Mouse (Mus musculus): ENCODE results near the gene Gm17387. TPM values are rescaled to one million over a fixed set of nuclear protein-coding genes. Genes with fewer than 3 reads are reported as not detected.
"Not testable (repeated sequence)": the region's sequence is repeated elsewhere in the genome, so short reads cannot be mapped to it uniquely, and the experiment has no call there.

Gene Gm17387
- polyA plus RNA-seq, 1 experiment: not detected

GRCm38 (mm10) chr7:141026740-141027098 lies 2.2 kb upstream of the Gm17387 start:
- WGBS: 41% methylated on average over 5 of the region's 5 CpGs
- Histone ChIP-seq H3K4me3 (replicated peaks; ENCODE audit: extremely low read depth, low read depth, low read length) (no peak overlapping the region), H3K4me1 (ENCODE audit: control insufficient read depth, insufficient read depth, low read length) (no peaks in the 10 kb centered on the region; the same call in 1 of the 2 replicates)
- DNase-seq: no peak
- TF ChIP-seq CTCF (IDR thresholded peaks at IDR 0.05; ENCODE audit: insufficient read depth, low read length) (no peak), POLR2A (IDR thresholded peaks at IDR 0.05; ENCODE audit: borderline replicate concordance, extremely low read depth, low read depth, low read length) (no peak)

- WGBS: 72% methylated on average over 3 of the region's 3 CpGs
- TF ChIP-seq CTCF (IDR thresholded peaks at IDR 0.05; ENCODE audit: insufficient read depth, low read length): no peak
- TF ChIP-seq POLR2A (IDR thresholded peaks at IDR 0.05; ENCODE audit: borderline replicate concordance, extremely low read depth, low read depth, low read length): no peak
- Histone ChIP-seq H3K4me3 (replicated peaks; ENCODE audit: extremely low read depth, low read depth, low read length) (no peak overlapping the region), H3K4me1 (ENCODE audit: control insufficient read depth, insufficient read depth, low read length) (no peaks in the 10 kb centered on the region; the same call in 1 of the 2 replicates)
- DNase-seq: no peak
These were observed 1.5 kb downstream of the Gm17387 start for GRCm38 (mm10) chr7:141030390-141030789.

GRCm38 (mm10) chr7:141032458-141033167 lies 3.7 kb downstream of the Gm17387 start:
- no peaks in the 10 kb centered on the region for H3K4me1 ChIP-seq (ENCODE audit: control insufficient read depth, insufficient read depth, low read length)
- WGBS: 74% methylated on average over 9 of the region's 9 CpGs
- DNase-seq: no peak
- no peak for TF ChIP-seq CTCF (IDR thresholded peaks at IDR 0.05; ENCODE audit: insufficient read depth, low read length)
- H3K4me3 ChIP-seq (replicated peaks; ENCODE audit: extremely low read depth, low read depth, low read length): no peak overlapping the region

GRCm38 (mm10) chr7:141036624-141037023 lies 7.7 kb downstream of the Gm17387 start:
- 58% methylated on average over 1 of the region's 2 CpGs for WGBS
- not testable (repeated sequence) for H3K4me3 ChIP-seq (replicated peaks; ENCODE audit: extremely low read depth, low read depth, low read length); H3K4me1 ChIP-seq (ENCODE audit: control insufficient read depth, insufficient read depth, low read length); DNase-seq

- 63% methylated on average over 20 of the region's 21 CpGs for WGBS
- Histone ChIP-seq H3K4me1 (ENCODE audit: control insufficient read depth, insufficient read depth, low read length) (peaks cover 7% of the 10 kb centered on the region), H3K4me3 (replicated peaks; ENCODE audit: extremely low read depth, low read depth, low read length) (no peak overlapping the region)
- TF ChIP-seq CTCF (IDR thresholded peaks at IDR 0.05; ENCODE audit: insufficient read depth, low read length) (no peak), POLR2A (IDR thresholded peaks at IDR 0.05; ENCODE audit: borderline replicate concordance, extremely low read depth, low read depth, low read length) (no peak)
- no peak for DNase-seq
These were observed 9.4 kb downstream of the Gm17387 start for GRCm38 (mm10) chr7:141038090-141039032.

- Histone ChIP-seq H3K4me3 (replicated peaks; ENCODE audit: extremely low read depth, low read depth, low read length) (no peak overlapping the region), H3K4me1 (ENCODE audit: control insufficient read depth, insufficient read depth, low read length) (peaks cover 7% of the 10 kb centered on the region)
- WGBS: 93% methylated on average over 4 of the region's 4 CpGs
- DNase-seq: no peak
- TF ChIP-seq POLR2A (IDR thresholded peaks at IDR 0.05; ENCODE audit: borderline replicate concordance, extremely low read depth, low read depth, low read length): no peak
- TF ChIP-seq CTCF (IDR thresholded peaks at IDR 0.05; ENCODE audit: insufficient read depth, low read length): no peak
These were observed 10.6 kb downstream of the Gm17387 start for GRCm38 (mm10) chr7:141039386-141040107.

GRCm38 (mm10) chr7:141040867-141041606 lies 12.1 kb downstream of the Gm17387 start:
- WGBS: 38% methylated on average over 6 of the region's 9 CpGs
- no peak overlapping the region for H3K4me3 ChIP-seq (replicated peaks; ENCODE audit: extremely low read depth, low read depth, low read length)
- DNase-seq: no peak

GRCm38 (mm10) chr7:141041661-141042060 lies 12.7 kb downstream of the Gm17387 start:
- TF ChIP-seq CTCF (IDR thresholded peaks at IDR 0.05; ENCODE audit: insufficient read depth, low read length): no peak
- TF ChIP-seq POLR2A (IDR thresholded peaks at IDR 0.05; ENCODE audit: borderline replicate concordance, extremely low read depth, low read depth, low read length): no peak
- Histone ChIP-seq H3K4me1 (ENCODE audit: control insufficient read depth, insufficient read depth, low read length) (peaks cover 10% of the 10 kb centered on the region), H3K4me3 (replicated peaks; ENCODE audit: extremely low read depth, low read depth, low read length) (no peak overlapping the region)
- peak; percentile 62 for DNase-seq
- WGBS: 6% methylated on average over 5 of the region's 5 CpGs

More at GRCm38 (mm10) chr7:141040867-141041606, 12.1 kb downstream of the Gm17387 start:
- TF ChIP-seq CTCF (IDR thresholded peaks at IDR 0.05; ENCODE audit: insufficient read depth, low read length) (no peak), POLR2A (IDR thresholded peaks at IDR 0.05; ENCODE audit: borderline replicate concordance, extremely low read depth, low read depth, low read length) (no peak)
- H3K4me1 ChIP-seq (ENCODE audit: control insufficient read depth, insufficient read depth, low read length): peaks cover 7% of the 10 kb centered on the region

GRCm38 (mm10) chr7:141042539-141042938 lies 13.6 kb downstream of the Gm17387 start:
- Histone ChIP-seq H3K4me3 (replicated peaks; ENCODE audit: extremely low read depth, low read depth, low read length) (no peak overlapping the region), H3K4me1 (ENCODE audit: control insufficient read depth, insufficient read depth, low read length) (peaks cover 17% of the 10 kb centered on the region)
- DNase-seq: no peak
- TF ChIP-seq POLR2A (IDR thresholded peaks at IDR 0.05; ENCODE audit: borderline replicate concordance, extremely low read depth, low read depth, low read length): no peak
- TF ChIP-seq CTCF (IDR thresholded peaks at IDR 0.05; ENCODE audit: insufficient read depth, low read length): no peak
- 63% methylated on average over 4 of the region's 4 CpGs for WGBS
